Comparison of ENCODE assay signal across 18 mouse cellular contexts in the genomic region with DNA sequence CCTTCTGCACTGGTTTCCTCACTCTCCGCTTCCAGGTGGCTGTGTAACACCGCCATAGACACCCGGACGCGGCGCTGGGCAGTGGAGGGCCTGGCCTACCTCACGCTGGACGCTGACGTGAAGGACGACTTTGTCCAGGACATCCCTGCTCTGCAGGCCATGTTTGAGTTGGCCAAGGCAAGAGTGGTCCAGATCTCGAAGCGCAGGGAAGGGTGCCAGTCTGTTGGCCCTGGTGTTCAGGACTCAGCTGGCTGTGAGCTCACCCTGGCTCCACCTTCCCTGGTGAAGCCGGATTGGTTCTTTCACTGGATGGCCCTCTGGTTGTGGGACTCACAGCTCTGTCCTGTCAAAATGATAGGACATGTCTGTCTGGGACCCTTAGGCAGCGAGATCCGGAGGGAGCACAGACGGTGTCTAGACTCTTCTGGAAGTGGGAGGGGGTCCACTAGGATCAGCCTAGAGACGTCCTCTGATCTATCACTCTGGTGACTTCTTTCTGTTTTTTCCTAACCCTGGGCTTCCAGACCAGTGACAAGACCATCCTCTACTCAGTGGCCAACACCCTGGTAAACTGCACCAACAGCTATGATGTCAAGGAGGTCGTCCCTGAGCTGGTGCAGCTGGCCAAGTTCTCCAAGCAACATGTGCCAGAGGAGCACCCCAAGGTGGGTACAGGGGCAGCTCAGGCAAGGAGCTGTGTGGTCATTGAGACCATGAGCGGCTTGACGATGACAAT. TPM values are rescaled to one million over a fixed set of nuclear protein-coding genes. Genes with fewer than 3 reads are reported as not detected.
A peak's percentile ranks its signal among the peaks of the same experiment; 100 is the strongest.
DNase-seq lines count a peak whose midpoint lies in the region; ATAC-seq and TF ChIP-seq lines count a peak whose summit lies in the region.
"Had no signal": no experiment of that assay in that cellular context is flagged by ENCODE, and none has a peak within 500 bp of the region (broad histone marks: within the 10 kb centered on the region; RNA-seq: fewer than 3 reads in every experiment).

No protein-coding gene starts in this region.

- no peak for TF ChIP-seq POLR2A in heart, adult 2 months (IDR thresholded peaks at IDR 0.05; ENCODE audit: insufficient read depth, low read depth, low read length)

- intact Hi-C loops in heart, adult 2 months (cut with DNase I) = loop anchor here (2.0 kb wide), 1 partner anchor 14 kb away; no protein-coding TSS in a partner anchor

- H3K4me1 ChIP-seq in heart, embryonic 12.5 days (replicated peaks) = peaks cover 24% of the 10 kb centered on the region
- peaks cover 5% of the 10 kb centered on the region for H3K4me1 ChIP-seq in heart, adult 2 months (ENCODE audit: control insufficient read depth, insufficient read depth, low read length)
- H3K4me1 ChIP-seq in midbrain, embryonic 10.5 days = peaks cover 21% of the 10 kb centered on the region
- H3K4me1 ChIP-seq in midbrain, embryonic 13.5 days (replicated peaks) = peaks cover 9% of the 10 kb centered on the region

- no peak overlapping the region for H3K4me2 ChIP-seq in heart, embryonic 12.5 days
- H3K4me2 ChIP-seq in midbrain, embryonic 13.5 days (replicated peaks) = no peak overlapping the region

- no peak overlapping the region for H3K27ac ChIP-seq in heart, embryonic 12.5 days (ENCODE audit: poor library complexity, severe bottlenecking)
- H3K27ac ChIP-seq in heart, adult 2 months = no peak overlapping the region
- no peak overlapping the region for H3K27ac ChIP-seq in midbrain, embryonic 10.5 days (replicated peaks)
- H3K27ac ChIP-seq in midbrain, embryonic 13.5 days = no peak overlapping the region
- H3K27ac ChIP-seq: embryonic facial prominence, embryonic 13.5 days; hindbrain, embryonic 14.5 days; intestine, embryonic 15.5 days; layer of hippocampus, adult 2 months; liver, embryonic 14.5 days had no signal

- H3K9me3 ChIP-seq in heart, embryonic 12.5 days (replicated peaks) = 0 out of 2 replicates have a peak, but pooled peaks cover 2% of the 10 kb centered on the region
- no peaks in the 10 kb centered on the region for H3K9me3 ChIP-seq in midbrain, embryonic 10.5 days (replicated peaks)
- H3K9me3 ChIP-seq in midbrain, embryonic 13.5 days = no peaks in the 10 kb centered on the region
- H3K9me3 ChIP-seq: embryonic facial prominence, embryonic 13.5 days; intestine, embryonic 15.5 days had no signal

- TF ChIP-seq EP300 in heart, adult 2 months (IDR thresholded peaks at IDR 0.05; ENCODE audit: insufficient read depth, low read depth, low read length) = no peak

- no peak overlapping the region for H3K4me3 ChIP-seq in heart, embryonic 12.5 days
- no peak overlapping the region for H3K4me3 ChIP-seq in heart, adult 2 months
- H3K4me3 ChIP-seq in midbrain, embryonic 10.5 days = no peak overlapping the region
- H3K4me3 ChIP-seq in midbrain, embryonic 13.5 days (replicated peaks) = no peak overlapping the region
- H3K4me3 ChIP-seq: layer of hippocampus, adult 2 months had no signal

- 0 out of 2 replicates have a peak, but pooled peaks have one; percentile 24 for ATAC-seq in heart, embryonic 12.5 days (ENCODE audit: insufficient number of reproducible peaks, low FRiP score)
- no peak for ATAC-seq in midbrain, embryonic 13.5 days
- peak; percentile 19; the same call in 1 of the 2 replicates for ATAC-seq in erythroid progenitor cell, adult 5-6 weeks (replicated peaks; ENCODE audit: low FRiP score, poor library complexity, severe bottlenecking)
- ATAC-seq: intestine, embryonic 15.5 days had no signal

- H3K27me3 ChIP-seq in heart, embryonic 12.5 days (replicated peaks) = peaks cover 18% of the 10 kb centered on the region; the same call in 1 of the 2 replicates
- H3K27me3 ChIP-seq in heart, adult 2 months (ENCODE audit: control insufficient read depth, insufficient read depth, low read length) = no peaks in the 10 kb centered on the region
- H3K27me3 ChIP-seq in midbrain, embryonic 10.5 days (ENCODE audit: low read depth, poor library complexity, severe bottlenecking) = peaks cover 81% of the 10 kb centered on the region
- H3K27me3 ChIP-seq in midbrain, embryonic 13.5 days = peaks cover 58% of the 10 kb centered on the region

- 44% methylated on average over 20 of the region's 20 CpGs for WGBS in heart, embryonic 12.5 days
- 72% methylated on average over 20 of the region's 20 CpGs for WGBS in heart, adult 2 months
- WGBS in midbrain, embryonic 10.5 days = 28% methylated on average over 20 of the region's 20 CpGs
- WGBS in midbrain, embryonic 13.5 days = 23% methylated on average over 20 of the region's 20 CpGs

- no peak overlapping the region for H3K9ac ChIP-seq in heart, embryonic 12.5 days
- no peak overlapping the region for H3K9ac ChIP-seq in heart, adult 2 months (ENCODE audit: low read depth, low read length)
- no peak overlapping the region for H3K9ac ChIP-seq in midbrain, embryonic 13.5 days (replicated peaks)
- H3K9ac ChIP-seq: embryonic facial prominence, embryonic 13.5 days; hindbrain, embryonic 14.5 days; intestine, embryonic 15.5 days; liver, embryonic 14.5 days had no signal

- peaks cover 74% of the 10 kb centered on the region for H3K36me3 ChIP-seq in heart, embryonic 12.5 days
- H3K36me3 ChIP-seq in heart, adult 2 months (ENCODE audit: control insufficient read depth, insufficient read depth, low read length) = no peaks in the 10 kb centered on the region; the same call in 1 of the 2 replicates
- H3K36me3 ChIP-seq in midbrain, embryonic 10.5 days = no peaks in the 10 kb centered on the region
- H3K36me3 ChIP-seq in midbrain, embryonic 13.5 days = no peaks in the 10 kb centered on the region
- H3K36me3 ChIP-seq: embryonic facial prominence, embryonic 13.5 days; intestine, embryonic 15.5 days had no signal

- no peaks in the 10 kb centered on the region for H3K79me2 ChIP-seq in heart, adult 2 months (replicated peaks; ENCODE audit: control insufficient read depth, insufficient read depth, low read length)

- no peak for TF ChIP-seq CTCF in heart, adult 2 months (IDR thresholded peaks at IDR 0.05)

- DNase-seq in heart, adult 2 months = no peak
- DNase-seq in midbrain, embryonic 10.5 days (ENCODE audit: low spot score) = peak; percentile 19
- DNase-seq in right cerebral cortex, adult 2 months (ENCODE audit: low spot score in 2 of 2) = no peak
- DNase-seq in ovary, adult 18-20 months (ENCODE audit: low spot score) = no peak
- DNase-seq: cerebellum, postnatal 25 days; gastrocnemius, postnatal 36 days; kidney, postnatal 10 days; left cerebral cortex, postnatal 4 days; lung, postnatal 10 days had no signal

RNA-seq across cellular contexts. Expression of a gene that starts 18.7 kb away (rescaled TPM):
- 199 and 203 TPM in 2 replicates for polyA plus RNA-seq in heart, embryonic 12.5 days (2016; fragmentation: Nextera tagmentation; extraction: Ambion mirVana)
- total RNA-seq in heart, adult 2 months (2021) = 100 to 1,000 TPM; 167 to 190 TPM
- polyA plus RNA-seq in heart, adult 2 months (2012; rRNA removed) = 107 and 159 TPM in 2 replicates
- 0.26 and 0.30 TPM in 2 replicates for polyA plus RNA-seq in midbrain, embryonic 10.5 days (2016; fragmentation: Nextera tagmentation; extraction: Ambion mirVana)
- polyA plus RNA-seq in midbrain, embryonic 13.5 days (2015; fragmentation: Nextera tagmentation; extraction: Ambion mirVana) = 0.59 and 0.93 TPM in 2 replicates
- not detected in 2 replicates for total RNA-seq in erythroid progenitor cell, adult 5-6 weeks (2015; ENCODE audit: low replicate concordance)
- not detected in 2 replicates for total RNA-seq in erythroid progenitor cell, adult 5-6 weeks (2017; ENCODE audit: low replicate concordance)

RNA-seq across cellular contexts. Expression of a gene that starts 20.9 kb away (rescaled TPM):
- 20.0 and 22.0 TPM in 2 replicates for polyA plus RNA-seq in heart, embryonic 12.5 days (2016; fragmentation: Nextera tagmentation; extraction: Ambion mirVana)
- total RNA-seq in heart, adult 2 months (2021) = 10 to 100 TPM in 1 of 2 experiments, 1 to 10 TPM in 1; 8.4 to 11.4 TPM
- 17.7 and 24.0 TPM in 2 replicates for polyA plus RNA-seq in heart, adult 2 months (2012; rRNA removed)
- polyA plus RNA-seq in midbrain, embryonic 10.5 days (2016; fragmentation: Nextera tagmentation; extraction: Ambion mirVana) = 40.3 and 40.4 TPM in 2 replicates
- 31.2 and 32.2 TPM in 2 replicates for polyA plus RNA-seq in midbrain, embryonic 13.5 days (2015; fragmentation: Nextera tagmentation; extraction: Ambion mirVana)
- total RNA-seq in erythroid progenitor cell, adult 5-6 weeks (2015; ENCODE audit: low replicate concordance) = 2.5 and 7.1 TPM in 2 replicates
- total RNA-seq in erythroid progenitor cell, adult 5-6 weeks (2017; ENCODE audit: low replicate concordance) = 1.1 and 2.6 TPM in 2 replicates

RNA-seq across cellular contexts. Expression of a gene that starts 22.1 kb away (rescaled TPM):
- 2.5 and 2.7 TPM in 2 replicates for polyA plus RNA-seq in heart, embryonic 12.5 days (2016; fragmentation: Nextera tagmentation; extraction: Ambion mirVana)
- 10 to 100 TPM; 54.1 to 59.2 TPM for total RNA-seq in heart, adult 2 months (2021)
- polyA plus RNA-seq in heart, adult 2 months (2012; rRNA removed) = 17.9 and 41.8 TPM in 2 replicates
- 0.11 and 0.22 TPM in 2 replicates for polyA plus RNA-seq in midbrain, embryonic 10.5 days (2016; fragmentation: Nextera tagmentation; extraction: Ambion mirVana)
- polyA plus RNA-seq in midbrain, embryonic 13.5 days (2015; fragmentation: Nextera tagmentation; extraction: Ambion mirVana) = 0.57 and 0.93 TPM in 2 replicates
- 4.6 and 7.6 TPM in 2 replicates for total RNA-seq in erythroid progenitor cell, adult 5-6 weeks (2015; ENCODE audit: low replicate concordance)
- total RNA-seq in erythroid progenitor cell, adult 5-6 weeks (2017; ENCODE audit: low replicate concordance) = 4.5 and 5.5 TPM in 2 replicates

RNA-seq across cellular contexts. Expression of a gene that starts 37.1 kb away (rescaled TPM):
- polyA plus RNA-seq in heart, embryonic 12.5 days (2016; fragmentation: Nextera tagmentation; extraction: Ambion mirVana) = 0.10 and 0.12 TPM in 2 replicates
- not detected for total RNA-seq in heart, adult 2 months (2021)
- polyA plus RNA-seq in heart, adult 2 months (2012; rRNA removed) = 0.06 TPM in 1 of 2 replicates, not detected in the other
- 0.28 and 0.34 TPM in 2 replicates for polyA plus RNA-seq in midbrain, embryonic 10.5 days (2016; fragmentation: Nextera tagmentation; extraction: Ambion mirVana)
- 0.48 and 0.62 TPM in 2 replicates for polyA plus RNA-seq in midbrain, embryonic 13.5 days (2015; fragmentation: Nextera tagmentation; extraction: Ambion mirVana)
- not detected in 2 replicates for total RNA-seq in erythroid progenitor cell, adult 5-6 weeks (2015; ENCODE audit: low replicate concordance)
- total RNA-seq in erythroid progenitor cell, adult 5-6 weeks (2017; ENCODE audit: low replicate concordance) = not detected in 2 replicates
- total RNA-seq: ES-E14; gastrocnemius, postnatal 36 days; layer of hippocampus, adult 2 months; left cerebral cortex, postnatal 4 days had no signal

RNA-seq across cellular contexts. Expression of a gene that starts 38.7 kb away (rescaled TPM):
- 13.0 and 14.6 TPM in 2 replicates for polyA plus RNA-seq in heart, embryonic 12.5 days (2016; fragmentation: Nextera tagmentation; extraction: Ambion mirVana)
- 1 to 10 TPM; 8.5 to 9.5 TPM for total RNA-seq in heart, adult 2 months (2021)
- polyA plus RNA-seq in heart, adult 2 months (2012; rRNA removed) = 8.6 and 10.1 TPM in 2 replicates
- 16.3 and 17.2 TPM in 2 replicates for polyA plus RNA-seq in midbrain, embryonic 10.5 days (2016; fragmentation: Nextera tagmentation; extraction: Ambion mirVana)
- 12.1 and 13.8 TPM in 2 replicates for polyA plus RNA-seq in midbrain, embryonic 13.5 days (2015; fragmentation: Nextera tagmentation; extraction: Ambion mirVana)
- total RNA-seq in erythroid progenitor cell, adult 5-6 weeks (2015; ENCODE audit: low replicate concordance) = 2.9 and 5.9 TPM in 2 replicates
- 4.4 and 4.5 TPM in 2 replicates for total RNA-seq in erythroid progenitor cell, adult 5-6 weeks (2017; ENCODE audit: low replicate concordance)

Comparison
In these comparisons a context has a peak if more than half of its experiments do, and no peak if none do; other contexts are left out.
1. RNA of a gene that starts 18.7 kb away (polyA plus RNA-seq): 199 to 203 TPM in heart, embryonic 12.5 days and 107 to 159 TPM in heart, adult 2 months; 0.59 to 0.93 TPM in midbrain, embryonic 13.5 days and 0.26 to 0.30 TPM in midbrain, embryonic 10.5 days; every median in the first group is over 10 times any median in the second.